Mouse (Mus musculus) stomach, postnatal 0 days (tissue): ENCODE measurements around the gene H2al1i. TPM values are rescaled to one million over a fixed set of nuclear protein-coding genes. Genes with fewer than 3 reads are reported as not detected.
"Not testable (repeated sequence)": the region's sequence is repeated elsewhere in the genome, so short reads cannot be mapped to it uniquely, and the experiment has no call there.

Experiments
- ATAC-seq: fragments of 200-750 bp; cut with Nextera tagmentation; 2 replicates; pipeline ENCODE4 v1.8.0; 2017; ENCODE audit not compliant: low FRiP score, low TSS enrichment
- DNase-seq: peaks from one replicate; pipeline ENCODE4 v3.0.0-alpha.2; 2016; ENCODE audit warnings: low spot score
- H3K27ac ChIP-seq: fragments of 300-500 bp; sonication (generic); replicated peaks from 2 replicates; pipeline ENCODE4 v1.5.1; 2014; ENCODE audit warnings: mild to moderate bottlenecking, control low read depth
- H3K27me3 ChIP-seq: fragments of 300-500 bp; sonication (generic); 2 replicates; pipeline ENCODE4 v1.6.1; 2014; ENCODE audit warnings: low read length; ENCODE audit not compliant: control insufficient read depth, insufficient read depth
- H3K36me3 ChIP-seq: fragments of 300-500 bp; sonication (generic); 2 replicates; pipeline ENCODE4 v1.6.1; 2014; ENCODE audit warnings: low read length, mixed read lengths; ENCODE audit not compliant: control insufficient read depth, insufficient read depth
- H3K4me1 ChIP-seq: fragments of 300-500 bp; sonication (generic); replicated peaks from 2 replicates; pipeline ENCODE4 v1.6.1; 2014; ENCODE audit warnings: antibody characterized with exemption; ENCODE audit not compliant: control insufficient read depth, insufficient read depth
- H3K4me2 ChIP-seq: fragments of 300-500 bp; sonication (generic); replicated peaks from 2 replicates; pipeline ENCODE4 v1.6.1; 2014; ENCODE audit warnings: low read depth, mild to moderate bottlenecking, control low read depth, moderate library complexity
- H3K4me3 ChIP-seq: fragments of 300-500 bp; sonication (generic); 2 replicates; pipeline ENCODE4 v1.5.1; 2014; ENCODE audit warnings: low read depth, low read length, control low read depth
- H3K9ac ChIP-seq: fragments of 300-500 bp; sonication (generic); 2 replicates; pipeline ENCODE4 v1.6.1; 2014; ENCODE audit warnings: mild to moderate bottlenecking, low read length, control low read depth, mixed read lengths
- H3K9me3 ChIP-seq: fragments of 300-500 bp; sonication (generic); 2 replicates; pipeline ENCODE4 v1.6.1; 2016; ENCODE audit warnings: low read length; ENCODE audit not compliant: control insufficient read depth
- CTCF ChIP-seq: IDR thresholded peaks from 2 replicates; pipeline ENCODE4 v1.5.1; 2016; ENCODE audit warnings: antibody characterized with exemption, low read depth, mild to moderate bottlenecking, moderate library complexity
- EP300 ChIP-seq: optimal IDR thresholded peaks from 2 replicates; pipeline ENCODE3; 2016; ENCODE audit warnings: antibody characterized with exemption
- WGBS: fragments of 180-500 bp; shearing (Covaris S2); extraction: QIAGEN DNeasy Blood & Tissue Kit; methylation state at CpG from one replicate; pipeline ENCODE4 v1.1.7; 2014; 5-methylcytosine and 5-hydroxymethylcytosine counted together
- polyA plus RNA-seq: library from polyadenylated mRNA; unstranded; fragments of >200 nt; fragmentation: Nextera tagmentation; extraction: Ambion mirVana; gene quantifications from 2 replicates; pipeline ENCODE4 v1.2.1, GENCODE M21; 2015

Gene H2al1i
- not detected in 2 replicates for polyA plus RNA-seq

DNA sequence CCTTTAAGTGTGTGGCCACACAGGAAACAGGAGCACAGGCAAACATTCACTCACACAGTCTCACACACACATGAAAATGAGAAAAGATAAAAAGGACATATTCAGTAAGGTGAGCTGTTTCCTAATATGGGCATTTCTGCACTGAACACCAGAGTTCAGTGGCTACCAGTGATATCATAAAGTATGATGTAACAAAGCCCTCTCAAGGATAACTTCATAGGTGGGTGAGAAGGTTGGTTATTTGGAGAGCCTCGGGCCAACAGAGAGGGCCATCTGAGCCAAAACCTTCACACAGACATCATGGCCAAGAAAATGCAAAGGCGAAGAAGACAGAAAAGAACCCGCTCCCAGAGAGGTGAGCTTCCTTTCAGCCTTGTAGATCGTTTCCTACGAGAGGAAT is at the start of gene H2al1i:
TSS of gene H2al1i (plus strand) at position 301 of the 400 bp plus-strand sequence.
- ATAC-seq, H3K27ac ChIP-seq, H3K36me3 ChIP-seq, DNase-seq, H3K27me3 ChIP-seq, H3K9me3 ChIP-seq, H3K4me1 ChIP-seq, H3K4me3 ChIP-seq, H3K9ac ChIP-seq, H3K4me2 ChIP-seq: not testable (repeated sequence)
- 100% methylated on average over 3 of the region's 5 CpGs for WGBS

DNA sequence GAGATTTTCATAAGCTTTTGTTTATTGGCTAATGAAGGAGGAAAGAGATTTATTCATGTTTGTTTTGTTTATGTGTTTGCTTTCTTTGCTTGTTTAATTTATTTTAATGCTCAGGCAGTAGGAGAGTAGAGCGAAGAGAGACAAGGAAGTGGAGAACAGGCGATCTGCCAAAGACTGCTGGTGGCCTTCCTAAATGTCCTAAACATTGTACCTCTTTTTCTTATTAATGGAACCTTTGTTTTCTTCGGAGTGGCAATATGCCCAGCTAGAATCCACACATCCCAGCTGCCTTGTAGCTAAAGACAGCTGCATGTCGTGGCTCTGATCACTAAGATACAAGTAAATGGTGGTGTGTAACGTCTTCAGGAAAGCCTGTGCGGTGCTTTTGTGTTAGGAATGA is 47.4 kb upstream of the H2al1i start:
- TF ChIP-seq EP300 (no peak), CTCF (no peak)
- H3K36me3 ChIP-seq: no peaks in the 10 kb centered on the region
- DNase-seq (no peak), ATAC-seq (no peak)
- no peaks in the 10 kb centered on the region for H3K9me3 ChIP-seq
- no peaks in the 10 kb centered on the region for H3K4me1 ChIP-seq
- WGBS: 67% methylated on average over 6 of the region's 6 CpGs
- H3K4me3 ChIP-seq: no peak overlapping the region
- no peaks in the 10 kb centered on the region for H3K27me3 ChIP-seq
- H3K27ac ChIP-seq: no peak overlapping the region
- H3K9ac ChIP-seq: no peak overlapping the region
- no peak overlapping the region for H3K4me2 ChIP-seq

DNA sequence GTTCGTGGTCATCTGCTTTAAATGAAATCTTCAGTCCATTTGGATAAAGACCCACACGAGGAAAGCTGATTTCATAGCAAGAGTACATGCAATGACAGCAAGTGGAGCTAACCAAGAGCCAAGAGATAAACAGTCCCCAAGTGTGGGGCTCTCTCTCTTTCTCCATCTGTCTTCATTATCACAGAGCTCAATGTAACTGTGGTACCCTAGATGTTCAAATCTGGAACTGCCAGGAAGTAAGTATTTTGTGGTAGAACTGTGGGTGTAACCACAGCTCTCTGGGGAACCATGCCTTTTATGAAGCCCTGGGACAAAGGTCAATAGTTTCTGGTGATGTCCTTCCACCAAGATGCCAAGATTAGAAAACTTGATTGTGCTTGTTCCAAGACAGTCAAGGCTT is 43.7 kb upstream of the H2al1i start:
- no peak overlapping the region for H3K4me3 ChIP-seq
- no peaks in the 10 kb centered on the region for H3K36me3 ChIP-seq
- H3K27ac ChIP-seq: no peak overlapping the region
- H3K9me3 ChIP-seq: no peaks in the 10 kb centered on the region
- no peaks in the 10 kb centered on the region for H3K4me1 ChIP-seq
- no peak overlapping the region for H3K4me2 ChIP-seq
- no peak overlapping the region for H3K9ac ChIP-seq
- no peak for DNase-seq
- H3K27me3 ChIP-seq: no peaks in the 10 kb centered on the region
- no peak for TF ChIP-seq CTCF
- TF ChIP-seq EP300: no peak
- WGBS: 59% methylated on average over 2 of the region's 2 CpGs
- no peak for ATAC-seq

DNA sequence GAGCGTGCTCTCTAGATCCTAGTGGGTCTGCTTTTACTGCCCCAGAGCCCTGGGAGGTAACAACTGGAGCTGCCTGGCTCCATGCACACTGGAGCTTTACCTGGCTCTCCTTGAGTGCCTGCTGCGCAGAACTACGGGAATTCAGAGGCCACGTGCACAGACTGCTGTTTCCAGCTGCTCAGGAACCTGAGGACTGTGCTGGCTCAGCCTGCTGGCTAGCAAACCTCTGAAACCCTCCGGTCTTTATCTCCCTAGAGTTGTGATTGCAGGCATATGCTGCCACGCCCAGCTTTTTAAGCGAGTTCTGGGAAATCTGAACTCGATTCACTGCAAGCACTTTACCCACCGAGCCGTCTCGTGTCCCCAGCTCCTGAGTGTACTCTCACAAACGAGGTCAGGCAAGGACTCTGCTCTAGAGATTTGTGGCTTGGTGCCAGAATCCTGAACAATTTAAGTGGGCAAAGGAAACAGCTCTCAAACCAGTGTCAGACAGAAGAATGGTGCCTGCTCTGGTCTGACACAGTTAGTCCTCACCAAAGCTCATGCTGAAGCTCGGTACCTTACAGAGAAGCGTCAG is 36.1 kb upstream of the H2al1i start:
- no peak overlapping the region for H3K4me3 ChIP-seq
- 56% methylated on average over 14 of the region's 14 CpGs for whole genome bisulfite sequencing
- TF ChIP-seq CTCF: no peak
- no peak for TF ChIP-seq EP300
- no peaks in the 10 kb centered on the region for H3K27me3 ChIP-seq
- no peak overlapping the region for H3K4me2 ChIP-seq
- no peak overlapping the region for H3K27ac ChIP-seq
- DNase-seq: peak; percentile 14
- H3K4me1 ChIP-seq: no peaks in the 10 kb centered on the region
- ATAC-seq: 0 out of 2 replicates have a peak, but pooled peaks have one; percentile 29
- H3K9ac ChIP-seq: no peak overlapping the region
- no peaks in the 10 kb centered on the region for H3K36me3 ChIP-seq
- H3K9me3 ChIP-seq: no peaks in the 10 kb centered on the region

DNA sequence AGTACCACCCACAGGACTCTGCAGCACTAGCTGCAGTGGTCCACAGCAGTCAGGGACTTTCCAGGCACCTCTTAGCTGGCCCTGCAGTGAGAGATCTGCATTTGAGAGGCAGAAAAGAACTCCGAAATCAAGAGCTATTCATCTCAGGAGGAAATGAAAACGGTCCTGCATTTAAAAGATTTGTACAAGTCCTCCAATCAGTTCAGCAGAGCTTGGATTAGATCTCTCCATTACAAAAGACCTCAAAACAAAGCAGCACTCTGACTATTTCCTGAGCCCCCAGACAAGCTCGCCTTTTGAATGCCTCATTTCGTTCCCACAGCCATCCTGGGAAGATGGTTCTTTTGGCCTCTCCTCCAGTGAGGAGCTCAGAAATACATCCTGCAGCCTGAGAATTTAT is 35.2 kb upstream of the H2al1i start:
- Histone ChIP-seq H3K27ac (no peak overlapping the region), H3K9me3 (no peaks in the 10 kb centered on the region), H3K36me3 (no peaks in the 10 kb centered on the region), H3K4me2 (no peak overlapping the region), H3K9ac (no peak overlapping the region), H3K27me3 (no peaks in the 10 kb centered on the region), H3K4me1 (no peaks in the 10 kb centered on the region), H3K4me3 (no peak overlapping the region)
- WGBS: 66% methylated on average over 4 of the region's 4 CpGs
- TF ChIP-seq EP300 (no peak), CTCF (no peak)
- DNase-seq (no peak), ATAC-seq (no peak)

DNA sequence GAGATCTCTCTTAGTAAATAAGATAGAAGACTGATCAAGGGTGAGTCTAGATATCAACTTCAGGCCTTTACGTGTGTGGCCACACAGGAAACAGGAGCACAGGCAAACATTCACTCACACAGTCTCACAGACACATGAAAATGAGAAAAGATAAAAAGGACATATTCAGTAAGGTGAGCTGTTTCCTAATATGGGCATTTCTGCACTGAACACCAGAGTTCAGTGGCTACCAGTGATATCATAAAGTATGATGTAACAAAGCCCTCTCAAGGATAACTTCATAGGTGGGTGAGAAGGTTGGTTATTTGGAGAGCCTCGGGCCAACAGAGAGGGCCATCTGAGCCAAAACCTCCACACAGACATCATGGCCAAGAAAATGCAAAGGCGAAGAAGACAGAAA is 25.5 kb upstream of the H2al1i start, which contains the start of gene H2al1a:
TSS of gene H2al1a (plus strand) at position 301 of the 400 bp plus-strand sequence.
- ATAC-seq, H3K36me3 ChIP-seq, H3K4me1 ChIP-seq, DNase-seq, H3K27ac ChIP-seq, H3K9ac ChIP-seq, H3K4me2 ChIP-seq, H3K27me3 ChIP-seq, H3K9me3 ChIP-seq, H3K4me3 ChIP-seq: not testable (repeated sequence)
- WGBS: no CpG with 5 or more reads among the region's 3 CpGs

DNA sequence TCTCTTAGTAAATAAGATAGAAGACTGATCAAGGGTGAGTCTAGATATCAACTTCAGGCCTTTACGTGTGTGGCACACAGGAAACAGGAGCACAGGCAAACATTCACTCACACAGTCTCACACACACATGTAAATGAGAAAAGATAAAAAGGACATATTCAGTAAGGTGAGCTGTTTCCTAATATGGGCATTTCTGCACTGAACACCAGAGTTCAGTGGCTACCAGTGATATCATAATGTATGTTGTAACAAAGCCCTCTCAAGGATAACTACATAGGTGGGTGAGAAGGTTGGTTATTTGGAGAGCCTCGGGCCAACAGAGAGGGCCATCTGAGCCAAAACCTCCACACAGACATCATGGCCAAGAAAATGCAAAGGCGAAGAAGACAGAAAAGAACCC is 22.3 kb upstream of the H2al1i start, which contains the start of gene H2al1b:
TSS of gene H2al1b (plus strand) at position 301 of the 400 bp plus-strand sequence.
- H3K9ac ChIP-seq, DNase-seq, H3K4me2 ChIP-seq, H3K9me3 ChIP-seq, H3K4me3 ChIP-seq, ATAC-seq, H3K27ac ChIP-seq, H3K36me3 ChIP-seq, H3K4me1 ChIP-seq, H3K27me3 ChIP-seq: not testable (repeated sequence)
- WGBS: 83% methylated on average over 1 of the region's 3 CpGs

DNA sequence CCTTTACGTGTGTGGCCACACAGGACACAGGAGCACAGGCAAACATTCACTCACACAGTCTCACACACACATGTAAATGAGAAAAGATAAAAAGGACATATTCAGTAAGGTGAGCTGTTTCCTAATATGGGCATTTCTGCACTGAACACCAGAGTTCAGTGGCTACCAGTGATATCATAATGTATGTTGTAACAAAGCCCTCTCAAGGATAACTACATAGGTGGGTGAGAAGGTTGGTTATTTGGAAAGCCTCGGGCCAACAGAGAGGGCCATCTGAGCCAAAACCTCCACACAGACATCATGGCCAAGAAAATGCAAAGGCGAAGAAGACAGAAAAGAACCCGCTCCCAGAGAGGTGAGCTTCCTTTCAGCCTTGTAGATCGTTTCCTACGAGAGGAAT is 19.1 kb upstream of the H2al1i start, which contains the start of gene H2al1c:
TSS of gene H2al1c (plus strand) at position 301 of the 400 bp plus-strand sequence.
- H3K9me3 ChIP-seq, H3K4me3 ChIP-seq, H3K27ac ChIP-seq, ATAC-seq, H3K9ac ChIP-seq, H3K36me3 ChIP-seq, DNase-seq, H3K27me3 ChIP-seq, H3K4me1 ChIP-seq, H3K4me2 ChIP-seq: not testable (repeated sequence)
- WGBS: 80% methylated on average over 1 of the region's 6 CpGs

DNA sequence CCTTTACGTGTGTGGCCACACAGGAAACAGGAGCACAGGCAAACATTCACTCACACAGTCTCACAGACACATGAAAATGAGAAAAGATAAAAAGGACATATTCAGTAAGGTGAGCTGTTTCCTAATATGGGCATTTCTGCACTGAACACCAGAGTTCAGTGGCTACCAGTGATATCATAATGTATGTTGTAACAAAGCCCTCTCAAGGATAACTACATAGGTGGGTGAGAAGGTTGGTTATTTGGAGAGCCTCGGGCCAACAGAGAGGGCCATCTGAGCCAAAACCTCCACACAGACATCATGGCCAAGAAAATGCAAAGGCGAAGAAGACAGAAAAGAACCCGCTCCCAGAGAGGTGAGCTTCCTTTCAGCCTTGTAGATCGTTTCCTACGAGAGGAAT is 15.9 kb upstream of the H2al1i start, which contains the start of gene H2al1d:
TSS of gene H2al1d (plus strand) at position 301 of the 400 bp plus-strand sequence.
- not testable (repeated sequence) for H3K27me3 ChIP-seq, H3K9ac ChIP-seq, H3K9me3 ChIP-seq, H3K36me3 ChIP-seq, H3K4me3 ChIP-seq, H3K27ac ChIP-seq, DNase-seq, H3K4me2 ChIP-seq, ATAC-seq, H3K4me1 ChIP-seq
- no CpG with 5 or more reads among the region's 6 CpGs for WGBS
